Mouse (Mus musculus): ENCODE measurements around the gene Lsg1.

Gene Lsg1

GRCm38 (mm10) chr16:30587494-30588327, at the start of gene Lsg1:
Gene Lsg1 (minus strand): TSS chr16:30587592.
- peak; percentile 89 for DNase-seq

DNA sequence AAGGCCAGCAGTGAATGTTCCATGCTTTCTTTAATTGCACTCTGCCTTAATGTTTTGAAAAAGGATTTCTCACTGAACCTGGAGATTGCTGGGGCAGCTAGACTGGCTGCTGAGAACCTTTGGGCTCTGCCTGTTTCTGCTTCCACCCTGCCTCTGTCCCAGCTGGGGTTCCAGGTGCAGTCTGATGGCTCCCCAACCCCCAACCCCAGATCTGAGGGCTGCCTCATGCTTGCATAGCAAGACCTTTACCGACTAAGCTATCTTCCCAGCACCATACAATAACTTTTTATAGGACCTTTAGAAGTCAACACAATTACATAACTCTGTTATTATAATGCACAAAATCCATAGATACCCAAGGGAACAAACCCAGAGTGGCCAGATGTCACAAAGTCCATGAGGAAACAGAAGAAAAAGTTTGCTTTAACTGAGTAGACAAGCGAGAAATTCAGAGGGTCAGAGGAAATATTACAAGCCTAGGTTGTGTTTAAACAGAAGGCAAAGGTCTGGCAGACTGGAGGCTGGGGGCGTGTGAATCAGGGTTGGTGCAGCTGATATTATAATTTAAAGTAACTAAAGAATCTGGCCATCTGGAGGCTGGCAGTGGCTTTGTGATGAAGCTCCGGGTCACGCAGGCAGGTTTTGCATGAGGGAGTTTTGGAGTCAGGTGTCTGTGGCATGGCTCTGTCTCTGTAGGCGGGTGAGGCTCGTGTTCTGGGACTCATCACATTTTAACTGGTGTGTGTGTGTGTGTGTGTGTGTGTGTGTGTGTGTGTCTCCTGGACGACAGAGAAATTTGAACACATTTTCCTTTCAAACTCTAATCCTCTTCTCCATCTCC, 46.7 kb upstream of the Lsg1 start:
- no peak for DNase-seq

- DNase-seq, result no peak
Measured at GRCm38 (mm10) chr16:30629509-30629908, 42.1 kb upstream of the Lsg1 start.

DNA sequence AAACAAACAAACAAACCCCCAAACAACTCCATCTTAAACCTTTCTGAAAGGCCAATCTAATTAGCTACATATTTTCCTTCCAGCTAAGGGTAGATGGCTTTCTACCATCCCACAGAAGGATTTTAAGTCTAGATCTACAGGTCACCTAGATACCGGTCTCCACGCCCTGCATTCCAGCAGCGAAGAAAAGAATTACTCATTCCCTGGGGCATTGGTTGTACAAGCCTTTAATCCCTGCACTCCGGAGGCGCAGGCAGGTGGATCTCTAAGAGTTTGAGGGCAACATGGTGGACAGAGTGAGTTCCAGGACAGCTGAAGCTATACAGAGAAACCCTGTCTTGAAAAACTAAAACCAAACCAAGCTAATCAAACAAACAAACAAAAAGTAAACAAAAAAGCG, 41.0 kb upstream of the Lsg1 start:
- DNase-seq, result no peak

DNA sequence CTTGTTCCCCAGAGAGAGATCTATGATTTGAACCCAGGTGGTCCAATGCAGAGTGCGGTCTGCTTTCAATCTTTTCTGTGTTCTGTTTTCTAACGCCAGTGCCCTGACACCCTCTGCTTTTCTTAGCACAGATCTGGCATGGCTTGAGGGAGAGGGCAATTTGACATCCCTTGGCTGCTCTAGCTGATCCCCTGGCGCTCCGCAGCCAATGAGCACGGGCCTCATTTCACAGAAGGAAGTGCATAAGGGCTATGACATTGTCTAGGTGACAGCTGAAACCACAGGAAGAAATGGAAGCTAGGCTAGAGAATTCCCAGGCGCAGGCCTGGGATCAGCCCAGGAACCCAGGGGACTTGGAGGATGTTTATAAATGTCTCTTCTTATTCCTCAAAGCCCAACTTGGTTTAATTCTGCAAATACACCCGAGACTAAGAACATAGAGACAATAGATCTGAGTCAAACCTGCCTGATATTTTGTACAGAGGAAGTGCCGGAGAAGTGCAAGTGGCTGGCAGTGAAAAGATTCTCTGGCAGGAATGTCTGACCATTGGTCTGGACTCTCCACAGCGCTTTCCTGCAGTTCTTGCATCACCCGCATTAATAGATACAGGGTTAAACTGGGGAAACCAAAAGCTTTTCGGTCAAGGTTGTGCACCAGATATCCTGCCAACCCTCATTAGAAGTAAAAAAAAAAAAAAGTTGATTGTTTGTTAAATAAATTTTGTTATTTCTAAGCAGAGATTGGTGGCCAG, 40.4 kb upstream of the Lsg1 start:
- no peak for DNase-seq

DNA sequence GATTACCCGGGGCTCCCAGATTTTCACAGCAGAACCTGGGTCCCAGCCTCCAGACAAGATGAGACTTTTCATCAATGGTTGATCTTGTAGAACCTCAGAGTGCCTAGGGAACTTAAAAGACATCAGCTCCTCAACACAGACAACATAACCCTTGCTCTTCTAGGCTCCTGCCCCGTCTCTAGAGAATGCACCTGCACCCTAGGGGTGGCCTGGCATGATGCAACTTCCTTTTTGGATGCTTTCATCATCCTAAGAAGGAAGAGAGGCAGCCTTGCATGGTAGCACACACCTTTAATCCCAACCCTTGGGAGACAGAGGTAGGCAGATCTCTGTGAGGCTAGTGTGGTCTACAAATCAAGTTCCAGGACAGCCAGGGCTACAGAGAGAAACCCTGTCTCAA, 37.2 kb upstream of the Lsg1 start:
- no peak for DNase-seq

DNA sequence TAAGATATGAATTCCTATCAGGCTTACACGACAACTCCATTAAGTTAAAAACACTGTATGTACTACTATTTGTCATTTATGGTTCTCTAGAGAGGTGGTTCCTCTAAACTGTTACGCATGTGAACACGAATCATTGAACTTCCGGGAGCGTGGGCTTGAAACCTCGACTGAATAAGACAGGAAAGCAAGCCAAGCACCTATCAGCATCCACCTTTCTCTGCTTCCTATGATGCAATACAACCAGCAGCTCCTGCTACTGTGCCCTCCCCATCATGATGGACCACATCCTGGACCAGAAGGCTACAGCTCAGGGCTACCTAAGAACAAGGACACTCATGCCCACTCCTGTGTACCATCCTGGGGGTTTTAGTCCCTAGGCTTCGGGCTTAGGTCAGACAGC, 36.3 kb upstream of the Lsg1 start:
- DNase-seq, result no peak

DNA sequence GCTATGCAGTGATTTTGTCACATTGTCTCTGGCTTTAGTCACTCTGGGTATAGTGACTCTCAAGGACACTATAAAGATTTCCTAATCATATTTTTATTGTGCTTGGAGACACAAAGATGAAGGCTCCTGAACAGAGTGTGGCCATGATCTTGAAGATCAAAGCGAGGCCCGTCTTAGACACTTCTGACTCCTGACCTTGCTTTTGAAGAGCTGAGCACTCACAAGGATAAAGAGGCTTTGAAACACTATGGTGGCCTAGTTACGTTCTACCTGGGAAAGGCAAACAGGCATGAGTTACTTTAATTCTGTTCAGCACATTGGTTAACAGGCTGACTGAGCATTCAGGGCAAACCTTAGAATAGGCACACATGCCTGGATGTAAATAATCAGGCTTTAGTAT, 28.9 kb upstream of the Lsg1 start:
- DNase-seq, result no peak

DNA sequence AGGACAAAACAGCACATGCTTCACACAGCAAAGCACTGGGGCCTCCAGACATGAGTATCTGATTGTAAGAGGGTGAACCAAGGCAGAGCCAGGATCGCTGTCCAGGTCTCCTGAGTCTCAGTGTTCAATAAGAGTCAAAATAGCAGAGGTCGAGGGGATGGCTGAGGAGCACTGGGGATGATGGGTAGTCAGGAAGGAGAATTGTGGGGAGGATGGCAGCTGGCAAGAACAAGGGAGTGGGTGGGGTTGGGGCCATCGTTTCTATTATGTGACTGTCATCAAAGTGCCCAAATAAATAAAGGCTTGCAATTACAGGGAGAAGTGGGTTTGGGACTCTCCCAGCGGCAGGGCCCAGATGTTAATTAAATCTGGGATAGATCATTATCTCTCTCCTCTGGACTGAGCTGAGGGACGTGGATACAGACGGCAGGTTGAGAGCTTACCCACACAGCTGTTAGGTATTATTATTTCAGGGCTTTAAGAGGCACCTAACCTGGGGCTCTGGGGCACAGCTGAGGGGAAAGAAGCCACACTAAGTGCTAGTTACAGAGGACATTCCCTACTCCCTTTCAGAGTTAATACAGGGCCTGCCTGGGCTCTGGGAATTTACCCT, 27.4 kb upstream of the Lsg1 start:
- DNase-seq, result no peak

DNA sequence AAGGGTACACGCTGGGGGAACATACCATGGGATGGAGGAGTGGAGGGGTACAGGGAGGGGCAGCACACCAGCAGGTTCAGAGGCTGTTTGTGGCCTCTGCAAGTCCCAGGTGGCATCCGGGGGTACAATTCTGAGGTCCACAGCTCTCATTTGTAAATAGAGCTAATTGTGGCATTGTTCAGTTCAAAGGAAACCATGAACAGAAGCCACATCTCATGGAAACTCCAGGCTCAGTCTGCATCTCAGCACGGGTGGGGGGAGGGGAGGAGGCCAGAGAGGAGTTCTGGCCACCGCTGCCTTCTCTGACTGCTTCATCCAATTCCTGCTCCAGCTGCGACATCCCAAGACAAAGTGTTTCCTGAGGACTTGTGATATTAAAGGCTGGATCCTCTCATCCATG, 26.7 kb upstream of the Lsg1 start:
- no peak for DNase-seq

DNA sequence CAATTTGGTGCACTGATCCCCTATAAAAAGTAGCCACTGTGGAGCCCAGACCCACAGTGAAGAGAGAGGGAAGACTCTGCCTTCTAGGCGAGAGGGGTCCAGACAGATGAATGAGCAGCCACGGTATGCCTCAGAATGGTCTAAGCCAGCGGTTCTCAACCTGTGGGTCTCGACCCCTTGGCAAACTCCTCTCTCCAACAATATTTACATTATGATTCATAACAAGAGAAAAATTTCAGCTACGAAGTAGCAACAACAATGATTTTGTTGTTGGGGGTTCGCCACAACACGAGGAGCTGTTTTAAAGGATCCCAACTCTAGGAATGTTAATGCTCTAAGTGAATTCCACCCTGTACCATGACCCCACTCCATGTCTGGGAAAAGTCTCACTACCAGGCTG, 25.7 kb upstream of the Lsg1 start:
- DNase-seq, result no peak

GRCm38 (mm10) chr16:30611331-30611730, 23.9 kb upstream of the Lsg1 start:
- no peak for DNase-seq

- DNase-seq, result no peak
Measured at GRCm38 (mm10) chr16:30607868-30608267, 20.5 kb upstream of the Lsg1 start.

- no peak for DNase-seq
Measured at GRCm38 (mm10) chr16:30605528-30605927, 18.1 kb upstream of the Lsg1 start.

- no peak for DNase-seq
Measured at GRCm38 (mm10) chr16:30604807-30605137, 17.4 kb upstream of the Lsg1 start.

GRCm38 (mm10) chr16:30604061-30604806, 16.8 kb upstream of the Lsg1 start:
- no peak for DNase-seq

DNA sequence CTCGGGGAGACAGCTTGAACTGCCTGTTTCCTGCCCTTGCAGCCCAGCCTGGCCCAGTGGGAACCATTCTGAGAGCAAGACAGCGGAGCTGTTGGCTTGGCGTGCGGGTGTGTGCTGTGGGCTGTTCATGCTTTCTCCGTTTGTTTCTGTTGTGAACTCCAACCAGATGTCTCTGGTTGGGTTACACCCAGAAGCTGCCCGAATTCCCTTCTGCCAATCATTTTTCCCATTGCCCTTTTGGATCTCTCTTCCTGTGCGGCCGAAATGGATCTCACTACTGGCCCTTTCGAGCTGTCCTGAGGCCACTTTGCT, 16.1 kb upstream of the Lsg1 start:
- DNase-seq, result no peak

GRCm38 (mm10) chr16:30602684-30603530, 15.5 kb upstream of the Lsg1 start:
- no peak for DNase-seq

GRCm38 (mm10) chr16:30601946-30602345, 14.6 kb upstream of the Lsg1 start:
- no peak for DNase-seq

DNA sequence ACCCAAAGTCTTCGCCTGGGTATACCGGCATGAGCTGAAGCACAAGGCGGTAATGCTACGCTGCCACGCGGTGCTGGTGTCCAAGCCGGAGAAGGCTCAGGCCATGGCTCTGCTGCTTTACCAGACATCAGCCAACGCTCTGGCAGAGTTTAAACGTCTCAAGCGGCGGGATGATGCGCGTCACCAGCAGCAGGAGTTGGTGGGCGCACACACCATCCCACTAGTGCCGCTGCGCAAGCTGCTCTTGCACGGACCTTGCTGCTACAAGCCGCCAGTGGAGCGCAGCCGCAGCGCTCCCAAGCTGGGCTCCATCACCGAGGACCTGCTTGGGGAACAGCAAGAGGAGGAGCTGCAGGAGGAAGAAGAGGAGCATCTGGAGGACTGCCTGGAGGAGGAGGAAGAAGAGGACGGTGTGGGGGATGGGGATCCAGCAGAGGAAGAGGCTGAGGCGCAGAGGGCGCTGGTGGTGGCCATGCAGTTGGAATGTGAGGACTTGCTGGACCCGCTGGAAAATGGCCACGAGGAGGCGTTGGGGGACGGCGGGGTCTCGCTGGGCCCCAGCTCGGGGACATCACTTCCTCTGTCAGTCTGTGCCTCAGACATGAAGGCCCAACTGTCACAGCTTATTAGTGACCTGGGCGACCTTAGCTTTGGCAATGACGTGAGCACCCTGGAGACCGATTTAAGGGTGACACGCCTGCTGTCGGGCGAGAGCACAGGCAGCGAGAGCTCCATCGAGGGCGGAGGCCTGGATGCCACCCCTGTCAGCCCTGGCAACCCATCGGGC, 13.8 kb upstream of the Lsg1 start:
- peak; percentile 71 for DNase-seq
